Mouse (Mus musculus): ENCODE data around the gene Rgs10. TPM values are rescaled to one million over a fixed set of nuclear protein-coding genes. Genes with fewer than 3 reads are reported as not detected.

The Rgs10 gene
- total RNA-seq, 2 experiments from 2014 or later = 37.1 to 43.2 TPM

DNA sequence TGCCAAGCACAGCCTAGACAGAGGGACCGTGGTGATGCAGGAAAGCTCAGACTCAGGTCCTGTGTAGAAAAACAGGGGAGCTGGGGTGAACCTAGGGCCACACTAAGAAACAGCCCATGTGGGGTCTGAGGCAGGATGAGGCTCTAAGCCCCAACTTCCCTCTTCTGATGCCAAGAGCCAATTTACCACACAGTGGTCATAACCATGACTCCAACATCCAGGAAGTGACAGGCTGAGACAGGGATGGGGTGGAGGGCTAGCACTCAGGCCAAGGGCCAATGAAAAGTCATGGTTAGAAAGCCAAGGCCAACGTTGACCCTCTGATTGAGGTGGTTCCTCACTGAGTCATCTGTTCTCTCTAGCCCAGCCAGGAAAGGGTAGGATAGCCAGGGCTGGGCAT lies 37.6 kb downstream of the Rgs10 start:
- no peak for ATAC-seq (replicated peaks; ENCODE audit: low FRiP score, poor library complexity, severe bottlenecking)

DNA sequence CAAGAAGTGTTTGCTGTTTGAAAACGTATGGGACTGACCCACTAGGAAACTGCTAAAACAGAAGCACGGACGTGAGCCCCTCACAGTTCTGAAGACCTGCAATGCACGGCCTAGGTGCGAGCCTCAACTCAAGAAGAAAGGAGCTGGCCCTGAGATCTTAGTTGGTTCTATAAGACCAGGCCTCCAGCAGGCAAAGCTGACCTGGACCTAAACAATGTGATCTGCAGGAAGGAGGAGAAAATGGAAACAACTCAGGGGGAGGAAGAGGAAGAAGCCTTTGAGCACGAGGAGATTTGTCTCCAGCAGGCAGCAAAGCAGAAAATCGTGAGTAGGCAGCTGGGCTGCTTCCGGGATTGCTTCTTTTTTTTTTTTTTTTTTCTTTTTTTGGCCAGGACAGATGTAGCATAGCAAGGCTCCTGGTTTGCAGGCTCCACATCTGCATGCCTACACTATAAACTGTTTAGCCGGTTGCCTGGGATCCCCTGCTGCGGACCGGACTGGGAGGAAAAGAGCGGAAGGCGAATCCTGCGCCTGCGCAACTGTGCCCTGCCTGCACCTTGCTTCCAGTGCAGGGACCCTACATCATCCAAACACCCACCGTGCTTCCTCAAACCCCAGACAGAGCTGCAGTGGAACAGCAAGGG lies 39.3 kb downstream of the Rgs10 start:
- no peak for ATAC-seq (replicated peaks; ENCODE audit: low FRiP score, poor library complexity, severe bottlenecking)

DNA sequence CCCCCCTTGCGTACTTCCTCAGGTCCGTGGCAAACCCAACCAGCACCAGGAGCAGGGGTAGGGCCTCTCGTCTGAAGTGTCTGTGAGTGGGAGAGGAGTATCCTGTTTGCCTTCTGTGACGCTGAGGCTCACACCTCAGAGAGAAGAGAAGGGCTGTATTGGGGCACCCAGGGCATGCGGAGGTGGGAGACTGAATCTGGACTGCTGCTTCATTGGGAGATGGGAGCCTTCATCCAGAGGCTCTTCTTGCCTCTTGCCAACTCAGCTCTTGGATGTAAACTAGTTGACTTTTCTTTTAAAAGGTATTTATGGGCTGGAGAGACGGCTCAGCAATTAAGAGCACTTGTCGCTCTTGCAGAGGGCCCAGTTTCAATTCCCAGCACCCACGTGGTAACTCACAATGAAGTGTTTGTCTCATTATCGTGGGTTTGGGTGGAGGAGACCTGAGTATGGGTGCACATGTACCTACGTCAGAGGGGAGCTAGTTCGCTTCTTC lies 42.3 kb downstream of the Rgs10 start:
- no peak for ATAC-seq (replicated peaks; ENCODE audit: low FRiP score, poor library complexity, severe bottlenecking)

DNA sequence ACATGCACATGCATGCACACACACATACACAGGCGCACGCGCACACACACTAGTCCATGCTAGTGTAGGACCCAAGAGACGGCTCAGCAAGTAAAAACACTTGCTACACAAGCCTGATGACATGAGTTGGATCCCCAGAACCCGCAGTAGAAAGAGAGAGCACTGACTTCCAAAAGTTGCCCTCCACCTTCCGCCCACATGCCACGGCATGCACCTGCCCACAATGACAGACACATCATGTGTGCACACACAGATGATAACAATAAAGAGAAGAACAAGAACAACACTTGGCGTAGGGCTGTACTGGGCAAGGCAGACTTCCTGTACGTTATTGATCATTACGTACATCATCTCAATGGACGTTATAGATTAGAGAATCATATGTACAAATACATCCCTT lies 44.4 kb downstream of the Rgs10 start:
- ATAC-seq (replicated peaks; ENCODE audit: low FRiP score, poor library complexity, severe bottlenecking) = no peak

DNA sequence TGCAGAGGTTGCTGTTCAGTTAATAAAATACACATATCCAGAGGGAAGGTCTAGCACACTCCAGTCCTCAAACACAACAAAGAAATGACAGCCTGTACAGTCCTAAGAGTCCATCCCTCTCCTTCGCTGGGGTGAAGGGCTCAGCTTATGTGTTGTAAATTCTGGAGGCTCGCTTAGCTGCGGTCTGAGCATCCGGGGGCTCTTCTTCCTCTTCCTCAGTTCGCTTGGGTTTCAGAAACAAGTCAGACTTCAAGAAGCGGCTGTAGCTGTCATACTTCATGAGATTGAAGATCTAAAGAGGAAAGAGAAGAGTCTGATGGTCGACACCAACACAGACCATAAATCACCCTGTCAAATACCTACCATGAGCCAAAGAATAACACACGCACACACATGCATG lies 44.8 kb downstream of the Rgs10 start:
- no peak for ATAC-seq (replicated peaks; ENCODE audit: low FRiP score, poor library complexity, severe bottlenecking)

GRCm38 (mm10) chr7:128372331-128372730 lies 46.2 kb downstream of the Rgs10 start:
- no peak for ATAC-seq (replicated peaks; ENCODE audit: low FRiP score, poor library complexity, severe bottlenecking)

GRCm38 (mm10) chr7:128369366-128369765 lies 49.2 kb downstream of the Rgs10 start:
- ATAC-seq (replicated peaks; ENCODE audit: low FRiP score, poor library complexity, severe bottlenecking) = no peak

GRCm38 (mm10) chr7:128368828-128369227 lies 49.7 kb downstream of the Rgs10 start:
- no peak for ATAC-seq (replicated peaks; ENCODE audit: low FRiP score, poor library complexity, severe bottlenecking)

GRCm38 (mm10) chr7:128366654-128367053 lies 51.9 kb downstream of the Rgs10 start:
- no peak for ATAC-seq (replicated peaks; ENCODE audit: low FRiP score, poor library complexity, severe bottlenecking)

DNA sequence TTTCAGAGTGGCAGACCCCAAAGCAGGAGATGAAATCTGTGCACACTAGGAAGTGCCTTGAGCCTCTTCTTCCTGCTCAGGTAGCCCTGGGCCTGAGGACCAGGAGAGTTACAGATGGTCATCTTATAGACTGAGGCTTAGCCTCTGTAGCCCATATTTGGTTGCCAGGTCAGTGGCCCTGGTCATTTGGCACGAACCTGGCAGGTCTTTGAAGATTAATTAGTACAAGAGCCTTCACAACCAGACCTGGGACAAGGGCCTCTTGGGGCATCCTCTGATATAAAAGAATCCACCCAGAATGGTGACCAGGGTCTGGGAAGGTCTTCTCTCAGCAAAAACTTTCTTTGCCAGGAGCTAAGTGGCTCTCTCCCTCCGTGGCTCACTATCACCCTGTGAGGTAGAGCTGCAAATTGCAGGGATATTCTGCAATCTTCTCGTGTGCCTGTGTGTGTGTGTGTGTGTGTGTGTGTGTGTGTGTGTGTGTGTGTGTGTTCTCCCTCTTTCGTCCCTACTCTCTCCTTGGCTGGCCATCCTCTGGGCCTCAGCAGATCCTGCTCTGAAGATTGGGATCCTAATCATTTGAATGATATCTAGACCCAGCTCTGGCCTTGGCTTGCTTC lies 53.4 kb downstream of the Rgs10 start:
- no peak for ATAC-seq (replicated peaks; ENCODE audit: low FRiP score, poor library complexity, severe bottlenecking)

- no peak for ATAC-seq (replicated peaks; ENCODE audit: low FRiP score, poor library complexity, severe bottlenecking)
Observed at GRCm38 (mm10) chr7:128364526-128364925, 54.0 kb downstream of the Rgs10 start.

- no peak for ATAC-seq (replicated peaks; ENCODE audit: low FRiP score, poor library complexity, severe bottlenecking)
Observed at GRCm38 (mm10) chr7:128363806-128364205, 54.8 kb downstream of the Rgs10 start.

GRCm38 (mm10) chr7:128362916-128363315 lies 55.6 kb downstream of the Rgs10 start:
- ATAC-seq (replicated peaks; ENCODE audit: low FRiP score, poor library complexity, severe bottlenecking) = no peak

- ATAC-seq (replicated peaks; ENCODE audit: low FRiP score, poor library complexity, severe bottlenecking) = no peak
Observed at GRCm38 (mm10) chr7:128359741-128360140, 58.8 kb downstream of the Rgs10 start.

DNA sequence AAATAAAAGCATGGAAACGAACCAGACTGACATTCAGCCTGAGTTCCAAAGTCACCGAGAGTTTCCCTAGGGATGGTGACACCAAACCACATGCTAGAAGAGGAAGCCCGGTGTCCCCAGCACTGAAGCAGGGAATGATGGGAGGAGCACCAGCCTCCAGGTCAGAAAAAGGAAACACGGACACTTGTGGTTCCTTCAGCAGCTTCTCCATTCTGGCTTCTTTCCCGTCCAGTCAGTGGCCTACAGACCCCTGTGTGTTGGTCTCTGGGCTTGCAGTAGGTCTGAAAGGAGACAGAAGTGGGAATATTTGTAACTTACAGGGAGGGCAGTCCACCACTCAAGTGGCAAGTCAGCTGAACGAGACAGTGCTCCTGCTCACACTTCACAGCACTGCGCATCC lies 59.4 kb downstream of the Rgs10 start:
- ATAC-seq (replicated peaks; ENCODE audit: low FRiP score, poor library complexity, severe bottlenecking) = no peak

DNA sequence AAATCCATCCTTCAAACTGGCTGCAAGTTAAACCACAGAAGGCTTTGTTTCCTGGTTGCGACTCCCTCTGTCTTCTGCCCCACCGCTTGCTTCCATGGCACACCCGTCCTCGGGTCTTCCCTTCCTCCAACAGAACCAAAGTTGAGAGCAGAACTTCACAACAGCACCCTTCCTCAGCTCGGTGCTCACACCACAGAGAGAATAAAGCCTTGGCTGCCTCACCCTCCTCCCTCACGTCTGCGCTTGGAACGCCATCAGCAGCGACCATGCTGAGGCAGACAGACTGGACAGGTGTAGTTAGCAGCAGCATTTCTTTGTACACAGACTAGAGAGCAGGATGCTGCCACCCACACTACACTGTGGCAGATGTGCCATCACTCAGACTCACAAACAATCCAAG lies 59.8 kb downstream of the Rgs10 start:
- ATAC-seq (replicated peaks; ENCODE audit: low FRiP score, poor library complexity, severe bottlenecking) = no peak

GRCm38 (mm10) chr7:128356868-128357755 lies 61.4 kb downstream of the Rgs10 start:
- ATAC-seq (replicated peaks; ENCODE audit: low FRiP score, poor library complexity, severe bottlenecking) = no peak

- ATAC-seq (replicated peaks; ENCODE audit: low FRiP score, poor library complexity, severe bottlenecking) = no peak
Observed at GRCm38 (mm10) chr7:128355463-128355862, 63.1 kb downstream of the Rgs10 start.

DNA sequence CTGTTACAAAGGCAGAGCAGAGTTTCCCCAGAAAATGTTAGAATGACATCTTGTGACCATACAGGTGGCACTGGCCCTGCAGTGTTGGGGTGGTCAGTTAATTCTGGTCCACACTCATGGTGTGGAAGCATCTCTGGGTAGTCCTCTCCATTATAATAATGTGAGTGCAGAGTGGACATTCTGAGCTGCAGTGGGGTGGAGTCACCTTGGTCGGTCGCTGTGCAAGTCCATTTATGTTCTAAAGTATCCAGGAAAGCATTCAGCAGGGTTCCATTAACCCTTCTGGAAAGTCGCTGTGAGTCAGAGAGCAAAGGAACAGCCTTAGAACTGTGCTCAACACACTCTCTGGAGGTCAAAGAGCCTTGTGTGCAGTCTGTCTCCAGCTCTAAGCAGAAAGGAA lies 65.8 kb downstream of the Rgs10 start:
- ATAC-seq (replicated peaks; ENCODE audit: low FRiP score, poor library complexity, severe bottlenecking) = no peak

GRCm38 (mm10) chr7:128351176-128351575 lies 67.4 kb downstream of the Rgs10 start:
- no peak for ATAC-seq (replicated peaks; ENCODE audit: low FRiP score, poor library complexity, severe bottlenecking)

- no peak for ATAC-seq (replicated peaks; ENCODE audit: low FRiP score, poor library complexity, severe bottlenecking)
Observed at GRCm38 (mm10) chr7:128350316-128350715, 68.2 kb downstream of the Rgs10 start.

Measured in erythroid progenitor cell, adult 5-6 weeks (primary cell).